Mouse (Mus musculus): ENCODE data around the gene Gm44503.

- TF ChIP-seq CTCF (IDR thresholded peaks at IDR 0.05; ENCODE audit: low read depth) (no peak), EP300 (IDR thresholded peaks at IDR 0.05; ENCODE audit: low read depth) (no peak)
These were observed 22.4 kb upstream of the Gm44503 start for GRCm38 (mm10) chr9:72936301-72936700.

Measured in liver, embryonic 14.5 days (tissue).